Mouse (Mus musculus) cerebellum, postnatal 14 days (tissue): ENCODE results near the gene Ezr.
"Not testable (repeated sequence)": the region's sequence is repeated elsewhere in the genome, so short reads cannot be mapped to it uniquely, and the experiment has no call there.

Source experiments
- DNase-seq, 2 experiments: peaks; one replicate each; pipeline ENCODE4 v3.0.0; 2021; ENCODE audit warnings: mixed read lengths in 2 of 2

Gene Ezr

DNA sequence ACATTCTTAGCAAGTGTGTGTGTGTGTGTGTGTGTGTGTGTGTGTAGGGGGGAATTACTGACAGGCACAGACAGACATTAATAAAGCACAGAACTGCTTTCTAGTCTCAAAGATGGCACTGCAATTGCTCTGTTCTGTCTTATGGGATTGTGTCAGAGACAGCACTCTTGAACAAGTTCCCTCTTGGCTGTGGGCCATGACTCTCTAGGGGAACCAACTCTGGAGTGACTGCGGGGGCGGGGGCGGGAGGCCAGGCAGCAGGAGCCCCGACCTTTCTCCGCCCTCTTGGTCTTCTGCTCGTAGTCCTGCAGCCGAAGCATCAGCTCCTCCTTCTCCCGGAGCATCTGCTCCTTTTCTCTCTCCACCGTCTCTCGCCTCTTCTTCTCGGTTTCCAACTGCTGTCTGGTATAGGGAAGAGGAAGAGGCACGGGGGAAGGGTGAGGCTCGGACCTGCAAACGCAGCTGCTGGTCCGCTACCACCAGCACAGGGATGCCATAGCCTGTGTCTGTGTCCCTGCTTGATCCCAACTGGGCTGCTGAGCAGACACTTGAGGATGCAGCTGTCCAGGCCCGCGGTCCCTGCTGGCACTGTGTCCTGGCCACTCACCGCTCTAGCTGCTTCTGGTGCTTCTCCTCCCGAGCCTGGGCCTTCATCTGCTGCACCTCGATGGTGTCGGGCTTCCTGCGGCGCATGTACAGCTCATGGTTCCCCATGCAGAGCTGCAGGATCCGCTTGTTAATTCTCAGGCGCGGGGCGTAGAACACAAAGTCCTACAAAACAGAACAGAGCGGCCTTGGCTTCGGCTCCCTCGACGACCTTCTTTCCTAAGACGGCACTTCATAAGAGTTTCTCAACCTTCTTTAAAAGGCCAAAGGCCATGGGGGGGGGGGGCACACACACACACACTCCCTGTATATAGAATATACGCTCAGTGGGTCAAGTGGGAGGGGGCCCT is 40.2 kb downstream of the Ezr start:
- peak in 1 of 2 experiments; percentile 61 for DNase-seq

GRCm38 (mm10) chr17:6741271-6741670 is 41.3 kb downstream of the Ezr start:
- no peak for DNase-seq

- no peak for DNase-seq
Observed at GRCm38 (mm10) chr17:6740331-6741170, 42.0 kb downstream of the Ezr start.

DNA sequence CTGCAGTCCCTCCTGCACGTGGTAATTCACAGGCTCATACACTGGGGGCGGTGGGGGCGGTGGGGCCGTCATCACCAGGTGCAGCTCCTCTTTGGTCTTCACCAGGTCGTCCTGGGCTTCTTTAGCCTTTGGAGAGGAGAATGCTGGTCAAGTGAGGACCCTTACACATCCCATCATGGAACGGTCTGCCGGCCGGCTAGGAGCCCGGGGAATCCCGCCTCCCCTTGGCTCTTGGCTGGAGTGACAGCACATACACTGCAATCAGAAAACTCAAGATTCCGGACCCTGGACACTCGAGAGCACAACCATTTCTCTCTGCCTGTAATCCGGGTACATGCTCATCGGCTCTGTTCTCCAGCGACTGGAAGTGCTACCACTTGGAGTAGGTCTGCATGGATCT is 42.8 kb downstream of the Ezr start:
- DNase-seq: no peak

- DNase-seq: no peak
Observed at GRCm38 (mm10) chr17:6739266-6739665, 43.3 kb downstream of the Ezr start.

DNA sequence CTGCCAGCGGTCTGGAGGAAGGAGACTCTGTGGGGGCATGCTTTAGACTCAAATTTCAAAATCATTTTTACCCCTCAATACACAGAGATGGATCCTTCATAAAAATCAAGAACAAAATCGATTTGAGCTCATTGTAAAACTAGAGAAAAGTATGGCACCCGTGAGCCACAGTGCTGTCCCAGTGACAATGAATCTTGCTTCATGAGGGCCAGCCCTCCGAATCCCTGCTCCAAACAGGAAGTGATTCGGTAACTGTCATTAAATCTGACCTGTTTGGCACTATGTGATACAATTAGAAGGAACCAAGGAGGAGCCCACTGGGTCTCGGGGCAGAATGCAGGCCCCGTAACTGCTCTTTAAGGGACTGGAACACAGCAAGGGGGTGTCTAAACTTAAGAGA is 43.7 kb downstream of the Ezr start:
- no peak for DNase-seq

GRCm38 (mm10) chr17:6737273-6737997 is 45.1 kb downstream of the Ezr start:
- DNase-seq: peak in 1 of 2 experiments; percentile 2

GRCm38 (mm10) chr17:6736306-6737272 is 46.0 kb downstream of the Ezr start:
- peak in 1 of 2 experiments; percentile 12 for DNase-seq

DNA sequence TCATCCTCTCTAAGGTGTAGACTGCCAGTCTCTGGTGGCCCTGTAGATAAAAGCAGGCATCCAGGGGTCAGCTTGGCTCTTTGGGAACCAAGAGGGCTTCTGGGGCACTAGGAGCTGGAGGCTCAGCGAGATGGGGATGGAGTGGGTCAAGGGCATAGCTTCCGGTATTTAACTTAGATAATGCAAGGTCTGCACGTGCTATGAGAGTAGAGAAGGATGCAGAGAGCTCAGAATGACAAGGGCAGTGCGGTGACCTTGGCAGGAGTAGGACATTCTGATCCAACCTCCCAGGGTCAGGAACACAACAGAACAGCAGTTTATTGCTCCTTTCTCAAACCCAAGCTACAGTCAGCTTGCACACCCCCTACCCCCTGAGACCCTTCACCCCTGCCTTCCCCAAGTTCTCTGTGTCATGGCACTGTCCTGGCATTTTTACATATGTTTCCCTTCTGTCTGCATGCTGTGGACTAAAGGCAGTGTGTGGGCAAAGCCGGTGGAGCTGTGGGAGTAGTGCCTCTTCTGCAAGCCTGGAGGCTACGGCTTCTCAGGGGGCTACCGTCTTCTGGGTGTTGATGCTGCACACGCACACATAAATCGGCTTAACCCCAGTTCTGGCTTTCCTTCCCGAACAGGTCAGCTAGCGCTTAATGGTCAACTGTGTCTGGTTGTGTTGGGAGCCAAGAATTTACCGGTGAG is 47.7 kb downstream of the Ezr start:
- peak in 1 of 2 experiments; percentile 11 for DNase-seq

DNA sequence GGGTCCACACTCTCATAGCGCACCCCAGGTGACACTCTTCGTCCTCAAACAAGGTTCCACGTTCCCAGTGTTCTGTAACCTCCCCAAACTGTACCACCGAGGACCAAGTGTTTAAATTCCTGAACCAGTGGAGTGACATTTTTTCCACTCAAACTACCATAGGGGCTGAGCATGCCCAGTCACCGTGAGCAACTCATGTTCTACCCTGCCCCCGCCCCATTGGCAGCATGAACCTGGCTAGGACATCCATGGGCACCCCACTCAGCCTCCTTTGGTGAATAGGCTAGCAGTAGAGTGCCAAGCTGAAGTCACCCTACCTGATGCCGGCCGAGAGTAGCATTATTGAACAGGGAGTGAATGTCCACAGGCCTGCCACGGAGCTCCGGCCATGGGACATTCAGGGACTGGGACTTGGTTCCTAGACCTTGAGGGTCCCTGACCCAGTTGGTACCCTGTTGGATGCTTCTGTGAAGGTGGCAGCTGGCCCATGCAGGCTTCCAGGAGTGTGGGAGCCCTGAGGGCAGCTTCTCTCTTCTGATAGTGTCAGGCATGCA is 49.2 kb downstream of the Ezr start:
- no peak for DNase-seq

GRCm38 (mm10) chr17:6732665-6733064 is 49.9 kb downstream of the Ezr start:
- no peak for DNase-seq

DNA sequence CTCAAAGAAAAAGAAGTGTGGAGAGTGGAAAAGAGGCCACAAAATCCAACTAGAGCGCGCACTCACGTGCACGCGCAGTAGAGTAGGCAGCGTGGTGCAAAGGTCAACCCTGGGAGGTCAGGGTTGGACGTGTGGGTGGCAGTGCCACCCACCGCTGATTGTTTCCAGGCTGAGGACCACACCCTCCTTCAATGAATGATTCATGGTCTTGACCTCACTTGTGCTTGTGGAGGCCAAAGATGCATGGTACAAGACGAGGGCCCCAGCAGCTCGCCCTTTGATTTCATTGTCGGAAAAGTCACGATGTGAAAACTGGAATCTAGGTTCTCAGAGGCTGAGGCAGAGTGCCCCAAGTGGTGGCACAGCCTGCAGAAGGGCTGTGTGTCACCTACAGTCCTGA is 51.0 kb downstream of the Ezr start:
- DNase-seq: peak in 1 of 2 experiments; percentile 2

DNA sequence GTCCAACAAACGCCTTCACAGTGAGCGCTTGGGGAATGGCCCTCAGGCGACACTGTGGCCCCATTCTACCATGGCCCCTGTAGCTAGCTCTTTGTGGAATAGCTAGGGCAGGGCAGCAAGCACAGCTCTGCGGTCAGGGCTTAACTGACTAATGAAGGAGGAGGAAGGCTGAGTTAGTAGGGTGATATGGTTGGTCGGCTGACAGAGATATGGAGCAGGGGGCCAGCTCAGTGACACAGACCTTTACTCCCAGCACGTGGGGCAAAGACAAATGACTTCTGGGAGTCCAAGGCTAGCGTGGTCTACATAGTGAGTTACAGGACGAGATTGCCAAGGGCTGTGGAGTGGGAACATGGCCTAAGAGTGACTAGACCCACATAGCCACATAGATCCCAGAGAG is 51.5 kb downstream of the Ezr start:
- no peak for DNase-seq

- DNase-seq: peak; percentile 65 to 70
Observed at GRCm38 (mm10) chr17:6729244-6729742, 53.3 kb downstream of the Ezr start.

GRCm38 (mm10) chr17:6727996-6728610 is 54.5 kb downstream of the Ezr start:
- peak in 1 of 2 experiments; percentile 1 for DNase-seq

GRCm38 (mm10) chr17:6713944-6714343 is 68.6 kb downstream of the Ezr start:
- DNase-seq: not testable (repeated sequence)

DNA sequence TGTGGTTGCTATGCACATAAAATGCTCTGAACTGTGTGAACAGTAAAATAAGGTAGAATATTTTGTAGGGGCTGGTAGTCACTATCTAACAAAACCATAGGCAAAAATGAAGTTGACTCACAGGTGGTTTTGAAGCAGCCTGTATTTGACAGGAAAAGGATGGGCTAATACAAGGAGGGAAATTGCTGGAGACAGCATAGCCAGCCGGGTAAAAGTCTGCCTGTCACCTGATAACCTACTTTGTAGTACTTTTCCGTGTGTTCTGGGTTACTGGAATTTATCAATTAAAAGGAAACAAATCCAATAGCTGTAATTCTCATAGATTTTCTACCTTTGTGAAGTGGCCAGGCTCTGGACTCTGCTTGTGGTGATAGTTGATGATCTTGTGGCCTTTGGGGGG is 69.1 kb downstream of the Ezr start:
- DNase-seq: not testable (repeated sequence)

DNA sequence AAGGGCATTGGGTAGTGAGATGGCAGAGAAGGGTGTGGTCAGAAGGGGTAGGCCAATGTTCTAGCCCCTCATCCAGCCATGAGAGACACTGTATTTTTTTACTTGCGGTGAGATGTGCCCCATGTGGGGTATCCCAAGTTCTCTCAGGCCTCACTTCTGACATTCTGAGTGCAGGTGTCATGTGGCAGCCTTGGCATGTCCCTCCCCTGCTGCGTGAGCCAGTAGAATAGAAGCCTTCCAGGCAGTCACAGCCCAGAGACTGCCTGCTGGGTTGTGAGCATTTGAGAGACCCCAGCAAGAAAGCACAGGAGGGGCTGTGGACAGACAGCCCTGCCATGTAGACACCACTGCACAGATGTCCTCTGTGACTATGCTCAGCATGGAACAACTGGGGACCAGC is 74.4 kb downstream of the Ezr start:
- DNase-seq: not testable (repeated sequence)

DNA sequence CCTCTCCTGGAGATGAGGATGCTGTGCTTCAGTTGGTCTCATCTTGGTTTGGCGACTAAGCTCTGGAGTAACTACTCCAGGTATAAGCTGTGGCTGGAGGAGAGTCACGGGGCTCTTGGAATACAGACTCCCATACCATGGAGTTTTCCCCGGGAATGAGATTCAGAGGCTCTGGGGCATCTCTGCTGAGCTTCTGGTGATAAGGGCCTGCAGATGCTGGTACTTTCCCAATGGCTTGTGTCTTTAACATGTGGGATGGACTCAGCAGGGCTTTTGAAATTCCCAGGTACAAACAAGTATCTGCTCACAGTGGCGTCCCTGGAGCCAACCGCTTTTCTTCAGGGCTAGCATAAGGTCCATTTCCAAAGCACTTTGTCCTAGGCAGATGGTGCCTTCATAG is 75.2 kb downstream of the Ezr start:
- DNase-seq: not testable (repeated sequence)

DNA sequence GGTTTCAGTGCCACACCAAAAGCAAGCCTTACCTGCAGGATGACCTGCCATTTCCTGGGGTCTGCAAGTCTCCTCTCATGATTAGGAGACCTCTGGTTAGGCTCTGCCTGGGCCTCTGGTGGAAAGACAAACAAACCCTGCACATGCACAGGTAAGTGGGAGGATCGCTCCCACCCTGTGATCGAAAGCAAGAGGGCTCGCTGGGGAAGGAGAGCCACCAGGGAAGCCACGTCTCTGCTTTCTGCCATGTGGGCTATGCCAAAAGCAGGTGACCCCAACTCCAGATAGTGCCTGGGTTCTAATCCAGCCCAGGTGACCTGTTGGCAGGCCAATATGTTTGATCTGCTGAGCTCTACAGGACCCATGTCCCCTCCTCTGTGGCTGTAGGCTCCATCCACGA is 76.1 kb downstream of the Ezr start:
- not testable (repeated sequence) for DNase-seq
